Mouse (Mus musculus): ENCODE measurements at regions not wholly inside any gene's neighbourhood (a gene's known extent, or its start where the extent isn't known, plus 50 kb on each side); places are given as distances from the start of the nearest gene placed in this dataset.
A peak's percentile ranks its signal among the peaks of the same experiment; 100 is the strongest.

GRCm38 (mm10) chr9:32815473-32815872 lies 179.5 kb downstream of the Ets1 start:
- DNase-seq (ENCODE audit: low spot score) = no peak

DNA sequence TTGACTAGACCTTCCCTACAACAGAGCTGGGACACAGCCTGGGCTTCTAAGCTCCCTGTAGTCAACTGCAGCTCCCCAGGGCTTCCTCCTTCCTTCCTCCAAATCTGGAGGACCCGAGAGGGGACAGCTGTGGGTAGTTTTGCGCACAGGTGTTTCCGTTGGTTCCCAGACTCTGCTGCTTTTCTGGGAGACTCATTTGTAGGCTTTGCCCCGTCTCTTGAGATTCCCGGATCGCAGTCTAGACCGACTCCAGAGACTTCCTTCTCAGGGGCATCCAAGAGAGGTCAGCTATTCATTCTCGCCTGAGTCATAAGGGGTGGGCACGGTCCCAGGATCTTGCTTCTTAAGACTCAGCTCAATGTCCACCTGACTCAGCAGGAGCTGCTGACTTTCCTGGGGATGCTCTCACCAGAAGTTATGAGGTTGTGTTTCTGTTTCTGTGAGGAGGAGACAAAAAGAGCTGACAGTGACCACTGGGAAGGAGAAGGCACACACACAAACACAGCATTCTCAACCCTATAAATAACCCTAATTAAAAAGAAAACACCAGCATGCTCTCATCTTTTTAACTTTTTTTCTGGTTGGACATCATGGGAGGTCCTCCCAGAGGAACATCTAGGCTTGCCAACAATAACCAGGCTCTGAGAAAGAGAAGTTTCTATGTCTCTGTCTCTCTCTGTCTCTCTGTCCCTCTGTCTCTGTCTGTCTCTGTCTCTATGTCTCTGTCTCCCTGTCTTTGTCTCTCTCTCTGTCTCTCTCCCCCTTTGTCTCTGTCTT lies 180.8 kb downstream of the Ets1 start:
- peak; percentile 49 for DNase-seq (ENCODE audit: low spot score)

DNA sequence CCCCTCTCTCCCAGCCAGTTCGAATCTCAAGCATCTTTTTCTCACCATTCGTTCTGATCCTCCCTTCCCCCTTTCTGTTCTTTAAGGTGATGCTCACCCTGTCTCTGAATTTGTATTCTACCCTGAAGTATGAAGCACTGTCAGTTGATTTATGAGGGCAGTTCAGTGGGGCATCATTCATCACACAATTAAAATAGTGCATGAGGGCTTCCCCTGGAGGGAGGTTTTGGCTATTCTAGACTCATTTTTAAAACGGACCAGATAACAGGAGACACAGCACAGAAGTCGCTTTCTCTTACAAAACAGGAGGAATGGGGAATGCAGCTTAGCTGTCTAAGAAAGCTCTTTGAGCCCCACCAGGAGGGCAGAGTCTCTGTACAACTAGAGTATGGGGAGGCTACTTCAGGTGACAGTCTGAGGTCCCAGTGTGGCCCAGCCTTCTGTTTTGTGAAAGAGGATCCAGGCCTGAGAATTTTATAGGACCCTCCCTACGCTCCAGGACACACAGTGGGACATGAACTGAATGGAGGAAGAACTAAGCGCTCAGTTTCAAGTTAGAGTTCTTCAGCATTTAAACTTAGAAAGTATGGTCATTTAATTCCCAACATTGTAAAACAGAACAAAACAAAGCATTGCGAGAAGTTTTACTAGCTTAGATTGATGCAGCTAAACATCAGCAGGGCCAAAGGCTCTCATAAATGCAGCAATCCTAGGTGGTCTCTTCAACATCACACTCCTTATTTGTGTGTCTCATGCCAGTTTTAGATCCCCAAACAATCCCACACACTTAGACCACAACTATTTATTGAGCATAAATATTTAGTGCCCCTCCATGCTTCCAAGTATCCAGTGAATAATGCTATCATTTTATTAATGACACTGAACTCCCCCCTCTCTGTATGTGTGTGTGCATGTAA lies 181.7 kb downstream of the Ets1 start:
- DNase-seq (ENCODE audit: low spot score) = no peak

DNA sequence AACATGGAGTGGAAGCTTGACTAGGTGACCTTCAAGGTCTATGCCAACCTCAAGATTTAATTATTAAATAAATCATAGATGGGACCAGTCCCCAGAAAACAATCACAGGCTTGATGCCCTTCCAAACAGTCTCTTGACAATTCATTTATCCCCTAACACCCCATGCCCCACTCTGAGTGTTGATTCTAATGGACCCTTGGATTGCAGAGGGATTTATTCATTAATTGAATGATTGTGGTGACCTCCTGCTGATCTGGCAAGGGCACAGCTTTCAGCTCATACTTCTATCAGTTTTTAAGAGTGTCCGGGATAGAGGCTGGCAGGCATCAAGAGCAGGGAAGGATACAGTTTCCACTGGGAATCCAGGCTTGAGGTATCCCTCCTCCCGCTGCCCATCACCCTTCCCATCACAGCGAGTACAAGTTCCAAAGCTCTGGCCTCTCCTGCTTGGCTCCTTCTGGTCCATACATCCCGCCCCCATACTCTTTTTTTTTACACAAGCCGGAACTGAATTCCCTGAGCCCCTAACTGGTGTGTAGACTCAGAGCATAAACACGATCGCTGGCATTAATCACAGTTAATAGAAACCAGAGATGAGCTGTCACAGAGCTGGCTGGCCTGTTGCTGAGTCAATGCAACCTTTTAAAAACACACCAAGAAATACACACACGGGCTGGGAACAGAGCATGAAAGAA lies 187.6 kb downstream of the Ets1 start:
- no peak for DNase-seq (ENCODE audit: low spot score)

DNA sequence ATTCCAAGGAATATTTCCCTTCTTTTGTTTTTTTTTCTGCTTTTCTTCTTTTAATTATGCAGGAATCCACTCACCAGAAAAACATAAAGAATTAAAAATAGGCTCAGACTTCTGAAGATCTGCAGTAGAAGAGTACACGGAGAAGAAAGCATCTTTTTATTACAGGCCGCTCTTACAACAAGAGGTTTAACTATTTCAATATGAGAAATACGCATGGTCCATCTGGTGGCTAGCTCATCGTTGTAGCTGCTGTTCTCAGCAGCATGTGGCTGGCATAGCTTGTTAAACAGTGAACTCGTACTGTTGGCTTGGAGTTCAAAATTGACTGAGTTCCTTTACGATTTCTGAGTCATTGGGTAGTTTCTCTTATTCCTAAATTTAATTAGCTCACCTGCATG lies 188.1 kb downstream of the Ets1 start:
- no peak for DNase-seq (ENCODE audit: low spot score)

DNA sequence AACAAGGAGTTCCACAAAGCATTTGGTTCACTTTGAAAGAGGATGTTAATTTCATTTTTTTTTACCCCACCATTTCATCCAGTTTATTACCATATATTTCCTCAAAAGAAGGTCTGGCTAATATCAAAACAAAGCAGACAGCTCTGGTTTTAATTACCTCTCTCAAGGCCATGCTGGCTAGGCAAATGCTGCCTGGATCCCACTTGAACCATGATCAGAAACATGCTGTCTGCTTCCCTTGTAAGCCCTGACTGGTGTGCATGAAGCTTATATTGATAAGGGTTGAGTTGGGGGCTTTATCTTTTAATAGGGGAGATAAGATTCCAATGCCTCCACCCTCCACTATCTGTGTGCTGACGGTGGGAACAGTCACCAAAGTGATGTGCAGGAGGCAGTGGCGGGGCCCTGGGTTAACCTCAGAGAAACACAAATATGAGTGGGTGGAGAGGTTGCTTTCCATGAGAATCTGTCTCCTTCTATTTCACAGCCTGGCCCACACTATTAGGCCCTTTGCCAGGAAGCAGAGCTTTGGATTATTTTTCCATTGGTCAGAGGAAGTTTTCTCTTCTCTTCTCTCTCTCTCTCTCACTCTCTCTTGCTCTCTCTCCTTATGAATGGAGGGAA lies 194.4 kb downstream of the Ets1 start:
- no peak for DNase-seq (ENCODE audit: low spot score)

GRCm38 (mm10) chr9:32833373-32833772 lies 197.4 kb downstream of the Ets1 start:
- no peak for DNase-seq (ENCODE audit: low spot score)

DNA sequence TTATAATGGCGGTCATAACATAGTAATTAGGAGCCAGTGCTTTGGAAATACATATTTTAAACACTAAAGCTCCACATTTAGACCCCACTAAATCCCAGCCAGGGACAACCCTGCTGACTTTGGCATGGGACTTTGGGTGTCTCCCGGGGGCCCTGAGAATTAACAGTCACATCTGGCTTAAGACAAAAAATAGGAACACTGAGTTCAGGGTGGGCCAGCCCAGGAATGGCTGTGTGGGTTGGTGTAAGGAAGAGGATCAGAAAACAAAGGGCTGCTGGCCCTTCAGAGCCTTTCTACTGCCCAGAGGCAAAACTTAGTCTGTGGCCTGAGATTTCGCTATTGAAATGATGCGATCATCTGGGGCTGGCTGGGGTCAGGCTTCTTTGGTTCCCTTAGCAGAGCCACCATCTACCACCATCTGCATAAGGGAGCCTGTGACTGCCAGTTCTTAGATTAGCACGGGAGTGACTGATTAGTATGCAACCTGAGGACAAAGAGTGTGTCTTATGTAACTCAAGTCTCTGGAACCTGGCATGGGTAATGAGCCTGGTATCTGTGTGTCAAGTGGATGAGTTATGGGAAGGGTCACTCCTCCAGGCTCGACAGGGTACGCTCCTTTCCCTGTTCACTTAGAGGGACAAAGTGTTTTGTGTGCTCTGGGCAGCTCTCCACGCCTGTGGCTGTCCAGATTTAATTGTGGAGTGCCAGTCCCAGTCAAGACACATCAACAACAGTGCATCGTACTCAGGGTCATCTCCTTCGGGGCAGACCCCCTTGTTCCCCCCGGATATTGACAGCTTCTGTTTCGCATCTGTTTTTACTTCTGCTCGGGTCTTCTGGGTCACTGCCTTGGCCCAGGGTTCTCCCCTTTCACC lies 199.0 kb downstream of the Ets1 start:
- peak; percentile 46 for DNase-seq (ENCODE audit: low spot score)

DNA sequence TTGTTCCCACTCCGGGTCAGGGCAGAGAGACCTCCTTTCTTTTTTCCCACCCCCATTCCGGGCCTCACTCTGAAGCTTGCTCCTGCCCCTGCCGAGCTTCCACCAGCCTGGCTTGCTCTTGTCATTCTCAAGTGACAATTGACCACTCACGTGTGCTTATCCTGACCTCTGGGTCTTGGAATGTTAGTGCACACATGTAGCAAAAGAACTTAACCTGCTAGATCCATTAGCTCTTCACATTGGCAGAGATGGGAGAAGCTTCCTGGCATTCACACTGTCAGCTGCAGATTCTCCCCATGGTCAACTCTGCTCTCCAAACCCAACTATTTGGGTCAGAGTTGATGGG lies 199.6 kb downstream of the Ets1 start:
- no peak for DNase-seq (ENCODE audit: low spot score)

GRCm38 (mm10) chr9:32836371-32836770 lies 200.3 kb downstream of the Ets1 start:
- DNase-seq (ENCODE audit: low spot score) = no peak

- DNase-seq (ENCODE audit: low spot score) = no peak
These were observed 211.3 kb downstream of the Ets1 start for GRCm38 (mm10) chr9:32847361-32847760.

- DNase-seq (ENCODE audit: low spot score) = no peak
These were observed 216.3 kb downstream of the Ets1 start for GRCm38 (mm10) chr9:32852282-32852681.

DNA sequence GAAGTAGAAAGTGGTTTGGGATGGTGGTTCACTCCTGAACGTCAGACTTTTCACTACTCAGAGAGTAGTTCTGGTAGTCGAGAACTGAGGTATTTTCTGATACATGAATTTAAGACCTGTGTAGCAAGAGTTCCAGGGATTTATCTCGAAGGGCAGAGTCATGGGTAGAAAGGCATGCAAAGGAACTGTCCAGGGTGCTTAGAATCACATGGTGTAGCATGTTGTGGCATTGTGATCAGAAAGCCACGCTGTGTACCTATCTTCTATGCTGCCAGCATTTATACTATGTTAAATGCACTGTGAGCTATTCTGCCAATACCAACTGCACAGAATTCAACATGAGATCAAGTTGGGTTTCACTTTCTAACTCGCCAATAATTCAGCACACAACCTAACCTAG lies 227.3 kb downstream of the Ets1 start:
- DNase-seq (ENCODE audit: low spot score) = no peak

GRCm38 (mm10) chr9:32868936-32869335 lies 232.9 kb downstream of the Ets1 start:
- DNase-seq (ENCODE audit: low spot score) = no peak

DNA sequence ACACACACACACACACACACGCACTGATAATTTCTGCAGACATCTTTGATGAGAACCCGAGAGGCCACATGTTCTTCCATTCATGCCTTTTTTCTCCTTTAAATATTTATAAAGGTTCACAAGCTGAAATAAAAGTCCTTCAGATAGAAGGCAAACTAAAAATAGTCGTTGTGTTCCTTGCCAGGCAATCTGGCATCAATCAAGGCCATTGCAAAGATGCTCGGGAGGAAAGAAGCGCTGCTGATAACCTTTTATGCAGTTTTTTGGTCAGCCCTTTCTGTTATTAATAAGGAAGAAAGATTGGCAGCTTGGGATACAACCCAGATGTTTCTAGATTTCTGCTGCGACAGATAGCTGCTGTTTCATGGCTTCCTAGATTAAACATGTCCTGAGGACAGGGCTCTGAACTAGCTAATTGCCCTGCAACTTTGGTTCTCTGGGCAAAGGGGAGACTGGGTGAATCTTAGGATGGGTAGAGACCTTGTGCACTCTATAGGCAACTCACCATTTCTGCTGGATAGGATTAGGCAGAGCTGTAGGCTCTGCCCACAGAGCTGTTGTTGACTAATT lies 238.4 kb downstream of the Ets1 start:
- no peak for DNase-seq (ENCODE audit: low spot score)

GRCm38 (mm10) chr9:32882819-32883587 lies 247.0 kb downstream of the Ets1 start:
- no peak for DNase-seq (ENCODE audit: low spot score)

- DNase-seq (ENCODE audit: low spot score) = no peak
These were observed 250.1 kb downstream of the Ets1 start for GRCm38 (mm10) chr9:32886008-32886650.

DNA sequence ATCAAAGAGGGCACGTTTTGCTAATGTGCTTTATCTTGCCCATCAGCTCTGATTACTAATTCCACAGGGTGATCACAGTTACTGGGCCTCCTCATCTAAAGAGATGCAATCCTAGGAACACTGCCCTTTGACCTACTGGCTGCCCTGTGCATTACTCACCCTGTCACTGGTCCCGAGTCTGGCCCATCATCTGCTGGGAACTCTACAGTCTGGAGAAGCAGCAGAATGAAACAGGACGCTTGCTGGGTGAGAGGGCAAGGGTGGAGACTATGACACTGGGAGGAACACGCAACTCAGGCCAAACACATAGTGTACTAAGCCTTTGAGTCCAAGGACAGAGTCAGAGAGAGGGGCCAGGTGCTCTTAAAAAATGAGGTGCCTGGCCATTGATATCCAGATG lies 263.8 kb downstream of the Ets1 start:
- DNase-seq (ENCODE audit: low spot score) = no peak

GRCm38 (mm10) chr9:32901287-32901686 lies 265.3 kb downstream of the Ets1 start:
- DNase-seq (ENCODE audit: low spot score) = no peak
